Comparison of ENCODE assay signal across 16 mouse cellular contexts in the genomic region with DNA sequence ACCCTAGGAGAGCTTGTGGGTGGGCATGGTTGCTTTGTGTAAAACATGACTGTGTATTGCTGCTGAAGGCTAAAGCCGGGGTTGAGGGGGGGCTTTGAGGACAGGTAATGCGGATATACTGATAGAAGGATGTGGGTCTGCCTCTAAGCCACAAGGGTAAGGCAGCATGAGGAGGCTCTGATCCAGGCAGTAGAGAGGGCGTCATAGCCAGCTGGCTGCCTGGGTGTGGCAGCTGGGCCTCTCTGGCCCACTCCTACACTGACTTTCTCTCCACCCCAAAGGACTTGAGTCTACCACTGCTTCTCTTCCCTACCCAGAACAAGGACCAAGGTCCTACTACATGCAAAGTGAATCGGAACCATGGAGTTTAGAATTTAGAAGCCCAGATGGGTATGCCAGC. TPM values are rescaled to one million over a fixed set of nuclear protein-coding genes. Genes with fewer than 3 reads are reported as not detected.
DNase-seq lines count a peak whose midpoint lies in the region; ATAC-seq and TF ChIP-seq lines count a peak whose summit lies in the region.
"Had no signal": no experiment of that assay in that cellular context is flagged by ENCODE, and none has a peak within 500 bp of the region (broad histone marks: within the 10 kb centered on the region; RNA-seq: fewer than 3 reads in every experiment).

No protein-coding gene starts in this region.

- no peaks in the 10 kb centered on the region for H3K9me3 ChIP-seq in heart, embryonic 11.5 days (replicated peaks; ENCODE audit: control insufficient read depth, low read length)
- no peaks in the 10 kb centered on the region for H3K9me3 ChIP-seq in kidney, postnatal 0 days (replicated peaks; ENCODE audit: low read length)
- H3K9me3 ChIP-seq in embryonic facial prominence, embryonic 10.5 days, result no peaks in the 10 kb centered on the region
- H3K9me3 ChIP-seq in liver, embryonic 12.5 days (replicated peaks), result no peaks in the 10 kb centered on the region
- H3K9me3 ChIP-seq in midbrain, embryonic 14.5 days (ENCODE audit: control insufficient read depth, low read length), result no peaks in the 10 kb centered on the region
- H3K9me3 ChIP-seq: hindbrain, embryonic 15.5 days; liver, embryonic 15.5 days had no signal

- DNase-seq in heart, adult 9 months (ENCODE audit: low spot score in 2 of 2), result no peak
- DNase-seq in kidney, postnatal 0 days (ENCODE audit: low spot score), result no peak
- no peak for DNase-seq in kidney, adult 18-20 months
- no peak for DNase-seq in embryonic facial prominence, embryonic 10.5 days (ENCODE audit: low spot score)
- DNase-seq in adrenal gland, postnatal 25 days, result no peak
- no peak for DNase-seq in midbrain, embryonic 14.5 days
- DNase-seq: adrenal gland, postnatal 14 days; cerebellum, adult 18-20 months; embryo, embryonic 11 days; forebrain, postnatal 0 days had no signal

- peak overlapping the region; percentile 36; the same call in 1 of the 2 replicates for H3K4me3 ChIP-seq in heart, embryonic 11.5 days (ENCODE audit: low read depth, low read length)
- H3K4me3 ChIP-seq in kidney, postnatal 0 days (replicated peaks; ENCODE audit: low read depth, low read length), result peak overlapping the region; percentile 31; the same call in 1 of the 2 replicates
- peak overlapping the region; percentile 50; the same call in 1 of the 2 replicates for H3K4me3 ChIP-seq in embryonic facial prominence, embryonic 10.5 days
- no peak overlapping the region for H3K4me3 ChIP-seq in liver, embryonic 12.5 days
- H3K4me3 ChIP-seq in midbrain, embryonic 14.5 days (replicated peaks; ENCODE audit: low read depth, low read length), result no peak overlapping the region
- H3K4me3 ChIP-seq: liver, embryonic 15.5 days had no signal

- peaks cover 18% of the 10 kb centered on the region for H3K27me3 ChIP-seq in heart, embryonic 11.5 days (ENCODE audit: control insufficient read depth, insufficient read depth, low read length)
- H3K27me3 ChIP-seq in kidney, postnatal 0 days (ENCODE audit: insufficient read depth, low read length), result no peaks in the 10 kb centered on the region
- peaks cover 82% of the 10 kb centered on the region for H3K27me3 ChIP-seq in embryonic facial prominence, embryonic 10.5 days (replicated peaks; ENCODE audit: low read depth, poor library complexity, severe bottlenecking)
- peaks cover 76% of the 10 kb centered on the region for H3K27me3 ChIP-seq in liver, embryonic 12.5 days (replicated peaks)
- no peaks in the 10 kb centered on the region for H3K27me3 ChIP-seq in midbrain, embryonic 14.5 days (ENCODE audit: control insufficient read depth, insufficient read depth, low read length)
- H3K27me3 ChIP-seq: hindbrain, embryonic 15.5 days had no signal

- no peak overlapping the region for H3K9ac ChIP-seq in heart, embryonic 11.5 days (ENCODE audit: low read depth, low read length)
- H3K9ac ChIP-seq in kidney, postnatal 0 days (ENCODE audit: low read depth, low read length), result no peak overlapping the region
- H3K9ac ChIP-seq in liver, embryonic 12.5 days, result no peak overlapping the region
- no peak overlapping the region for H3K9ac ChIP-seq in midbrain, embryonic 14.5 days (replicated peaks; ENCODE audit: low read length)
- H3K9ac ChIP-seq: forebrain, postnatal 0 days; hindbrain, embryonic 15.5 days; liver, embryonic 15.5 days had no signal

- no peaks in the 10 kb centered on the region for H3K4me1 ChIP-seq in heart, embryonic 11.5 days (ENCODE audit: control insufficient read depth, insufficient read depth, low read length)
- H3K4me1 ChIP-seq in kidney, postnatal 0 days (replicated peaks; ENCODE audit: insufficient read depth, low read length), result 0 out of 2 replicates have a peak, but pooled peaks cover 2% of the 10 kb centered on the region
- H3K4me1 ChIP-seq in embryonic facial prominence, embryonic 10.5 days, result peaks cover 28% of the 10 kb centered on the region
- H3K4me1 ChIP-seq in liver, embryonic 12.5 days, result no peaks in the 10 kb centered on the region
- H3K4me1 ChIP-seq in midbrain, embryonic 14.5 days (ENCODE audit: control insufficient read depth, insufficient read depth, low read length), result no peaks in the 10 kb centered on the region
- H3K4me1 ChIP-seq: hindbrain, embryonic 15.5 days; liver, embryonic 15.5 days had no signal

- peak overlapping the region; percentile 56 for H3K4me2 ChIP-seq in heart, embryonic 11.5 days
- peak overlapping the region; percentile 50 for H3K4me2 ChIP-seq in kidney, postnatal 0 days (ENCODE audit: low read length)
- H3K4me2 ChIP-seq in liver, embryonic 12.5 days, result 0 out of 2 replicates have a peak overlapping the region, but pooled peaks have one; percentile 36
- no peak overlapping the region for H3K4me2 ChIP-seq in midbrain, embryonic 14.5 days (ENCODE audit: low read length)
- H3K4me2 ChIP-seq: liver, embryonic 15.5 days had no signal

- WGBS in heart, embryonic 11.5 days (ENCODE audit: insufficient replicate concordance), result 76% methylated on average over 4 of the region's 4 CpGs
- WGBS in kidney, postnatal 0 days, result 88% methylated on average over 4 of the region's 4 CpGs
- 87% methylated on average over 4 of the region's 4 CpGs for WGBS in embryonic facial prominence, embryonic 10.5 days
- WGBS in liver, embryonic 12.5 days (ENCODE audit: insufficient replicate concordance), result 65% methylated on average over 4 of the region's 4 CpGs
- 90% methylated on average over 4 of the region's 4 CpGs for WGBS in midbrain, embryonic 14.5 days

- H3K36me3 ChIP-seq in heart, embryonic 11.5 days (ENCODE audit: control insufficient read depth, insufficient read depth, low read length), result no peaks in the 10 kb centered on the region
- no peaks in the 10 kb centered on the region for H3K36me3 ChIP-seq in kidney, postnatal 0 days (ENCODE audit: insufficient read depth, low read length)
- no peaks in the 10 kb centered on the region for H3K36me3 ChIP-seq in embryonic facial prominence, embryonic 10.5 days (replicated peaks)
- no peaks in the 10 kb centered on the region for H3K36me3 ChIP-seq in liver, embryonic 12.5 days
- no peaks in the 10 kb centered on the region for H3K36me3 ChIP-seq in midbrain, embryonic 14.5 days (ENCODE audit: control insufficient read depth, insufficient read depth, low read length)
- H3K36me3 ChIP-seq: hindbrain, embryonic 15.5 days; liver, embryonic 15.5 days had no signal

- no peak for TF ChIP-seq CTCF in kidney, postnatal 0 days (IDR thresholded peaks at IDR 0.05; ENCODE audit: low read depth)

- no peak overlapping the region for H3K27ac ChIP-seq in heart, embryonic 11.5 days (ENCODE audit: low read depth, low read length)
- H3K27ac ChIP-seq in kidney, postnatal 0 days, result no peak overlapping the region
- H3K27ac ChIP-seq in embryonic facial prominence, embryonic 10.5 days (replicated peaks), result no peak overlapping the region
- H3K27ac ChIP-seq in liver, embryonic 12.5 days, result no peak overlapping the region
- no peak overlapping the region for H3K27ac ChIP-seq in midbrain, embryonic 14.5 days (replicated peaks; ENCODE audit: low read depth, low read length)
- H3K27ac ChIP-seq: hindbrain, embryonic 15.5 days; liver, embryonic 15.5 days had no signal

- no peak for ATAC-seq in heart, embryonic 11.5 days (replicated peaks; ENCODE audit: insufficient number of reproducible peaks, low FRiP score, low TSS enrichment)
- no peak for ATAC-seq in kidney, postnatal 0 days (replicated peaks; ENCODE audit: low FRiP score, low read depth)
- ATAC-seq in liver, embryonic 12.5 days, result no peak
- ATAC-seq in midbrain, embryonic 14.5 days (ENCODE audit: low FRiP score, low TSS enrichment), result no peak
- ATAC-seq: forebrain, postnatal 0 days had no signal

RNA-seq across cellular contexts. Expression of gene Bgn, which starts 1.5 kb away (rescaled TPM):
- polyA plus RNA-seq in heart, embryonic 11.5 days (2014; fragmentation: Nextera tagmentation; extraction: Ambion mirVana), result 59.2 and 68.0 TPM in 2 replicates
- polyA plus RNA-seq in kidney, postnatal 0 days (2015; fragmentation: Nextera tagmentation; extraction: Ambion mirVana), result 90.4 and 93.4 TPM in 2 replicates
- 15.7 and 19.3 TPM in 2 replicates for polyA plus RNA-seq in embryonic facial prominence, embryonic 10.5 days (2016; fragmentation: Nextera tagmentation; extraction: Ambion mirVana)
- polyA plus RNA-seq in liver, embryonic 12.5 days (2016; fragmentation: Nextera tagmentation; extraction: Ambion mirVana), result 13.0 and 14.8 TPM in 2 replicates
- 185 and 205 TPM in 2 replicates for total RNA-seq in adrenal gland, postnatal 25 days (2021)
- polyA plus RNA-seq in midbrain, embryonic 14.5 days (2014; fragmentation: Nextera tagmentation; extraction: Ambion mirVana), result 9.2 and 30.6 TPM in 2 replicates

RNA-seq across cellular contexts. Expression of gene Atp2b3, which starts 18.0 kb away (rescaled TPM):
- polyA plus RNA-seq in heart, embryonic 11.5 days (2014; fragmentation: Nextera tagmentation; extraction: Ambion mirVana), result 0.10 and 0.25 TPM in 2 replicates
- 0.11 and 0.22 TPM in 2 replicates for polyA plus RNA-seq in kidney, postnatal 0 days (2015; fragmentation: Nextera tagmentation; extraction: Ambion mirVana)
- 0.25 and 0.39 TPM in 2 replicates for polyA plus RNA-seq in embryonic facial prominence, embryonic 10.5 days (2016; fragmentation: Nextera tagmentation; extraction: Ambion mirVana)
- not detected in 2 replicates for polyA plus RNA-seq in liver, embryonic 12.5 days (2016; fragmentation: Nextera tagmentation; extraction: Ambion mirVana)
- 38.1 and 43.3 TPM in 2 replicates for total RNA-seq in adrenal gland, postnatal 25 days (2021)
- 4.9 and 5.0 TPM in 2 replicates for polyA plus RNA-seq in midbrain, embryonic 14.5 days (2014; fragmentation: Nextera tagmentation; extraction: Ambion mirVana)

RNA-seq across cellular contexts. Expression of gene Haus7, which starts 26.0 kb away (rescaled TPM):
- 72.7 and 82.8 TPM in 2 replicates for polyA plus RNA-seq in heart, embryonic 11.5 days (2014; fragmentation: Nextera tagmentation; extraction: Ambion mirVana)
- polyA plus RNA-seq in kidney, postnatal 0 days (2015; fragmentation: Nextera tagmentation; extraction: Ambion mirVana), result 40.3 and 49.3 TPM in 2 replicates
- polyA plus RNA-seq in embryonic facial prominence, embryonic 10.5 days (2016; fragmentation: Nextera tagmentation; extraction: Ambion mirVana), result 94.0 and 99.8 TPM in 2 replicates
- 48.4 and 51.3 TPM in 2 replicates for polyA plus RNA-seq in liver, embryonic 12.5 days (2016; fragmentation: Nextera tagmentation; extraction: Ambion mirVana)
- total RNA-seq in adrenal gland, postnatal 25 days (2021), result 27.7 and 31.8 TPM in 2 replicates
- 67.1 and 69.1 TPM in 2 replicates for polyA plus RNA-seq in midbrain, embryonic 14.5 days (2014; fragmentation: Nextera tagmentation; extraction: Ambion mirVana)

RNA-seq across cellular contexts. Expression of gene Trex2, which starts 49.7 kb away (rescaled TPM):
- polyA plus RNA-seq in heart, embryonic 11.5 days (2014; fragmentation: Nextera tagmentation; extraction: Ambion mirVana), result not detected in 2 replicates
- 0.12 and 0.18 TPM in 2 replicates for polyA plus RNA-seq in kidney, postnatal 0 days (2015; fragmentation: Nextera tagmentation; extraction: Ambion mirVana)
- polyA plus RNA-seq in embryonic facial prominence, embryonic 10.5 days (2016; fragmentation: Nextera tagmentation; extraction: Ambion mirVana), result 0.15 TPM in 1 of 2 replicates, not detected in the other
- not detected in 2 replicates for polyA plus RNA-seq in liver, embryonic 12.5 days (2016; fragmentation: Nextera tagmentation; extraction: Ambion mirVana)
- total RNA-seq in adrenal gland, postnatal 25 days (2021), result not detected in 2 replicates
- polyA plus RNA-seq in midbrain, embryonic 14.5 days (2014; fragmentation: Nextera tagmentation; extraction: Ambion mirVana), result not detected in 2 replicates
- total RNA-seq: adrenal gland, postnatal 14 days; forebrain, postnatal 0 days; layer of hippocampus, postnatal 10 days had no signal
- polyA plus RNA-seq: forebrain, postnatal 0 days; hindbrain, embryonic 15.5 days; liver, embryonic 15.5 days; midbrain, postnatal 0 days had no signal

Comparison
In these comparisons a context has a peak if more than half of its experiments do, and no peak if none do; other contexts are left out.
1. H3K4me3 ChIP-seq: peak in heart, embryonic 11.5 days (single experiment), kidney, postnatal 0 days (single experiment) and embryonic facial prominence, embryonic 10.5 days (single experiment); none in liver, embryonic 12.5 days (single experiment) and midbrain, embryonic 14.5 days (single experiment).